Mouse (Mus musculus) right cerebral cortex, adult 18-20 months (tissue): ENCODE measurements around the gene Meaf6.

Source experiments
- DNase-seq: peaks from one replicate; pipeline ENCODE4 v3.0.0; 2022; ENCODE audit warnings: mixed read lengths

Gene Meaf6

DNA sequence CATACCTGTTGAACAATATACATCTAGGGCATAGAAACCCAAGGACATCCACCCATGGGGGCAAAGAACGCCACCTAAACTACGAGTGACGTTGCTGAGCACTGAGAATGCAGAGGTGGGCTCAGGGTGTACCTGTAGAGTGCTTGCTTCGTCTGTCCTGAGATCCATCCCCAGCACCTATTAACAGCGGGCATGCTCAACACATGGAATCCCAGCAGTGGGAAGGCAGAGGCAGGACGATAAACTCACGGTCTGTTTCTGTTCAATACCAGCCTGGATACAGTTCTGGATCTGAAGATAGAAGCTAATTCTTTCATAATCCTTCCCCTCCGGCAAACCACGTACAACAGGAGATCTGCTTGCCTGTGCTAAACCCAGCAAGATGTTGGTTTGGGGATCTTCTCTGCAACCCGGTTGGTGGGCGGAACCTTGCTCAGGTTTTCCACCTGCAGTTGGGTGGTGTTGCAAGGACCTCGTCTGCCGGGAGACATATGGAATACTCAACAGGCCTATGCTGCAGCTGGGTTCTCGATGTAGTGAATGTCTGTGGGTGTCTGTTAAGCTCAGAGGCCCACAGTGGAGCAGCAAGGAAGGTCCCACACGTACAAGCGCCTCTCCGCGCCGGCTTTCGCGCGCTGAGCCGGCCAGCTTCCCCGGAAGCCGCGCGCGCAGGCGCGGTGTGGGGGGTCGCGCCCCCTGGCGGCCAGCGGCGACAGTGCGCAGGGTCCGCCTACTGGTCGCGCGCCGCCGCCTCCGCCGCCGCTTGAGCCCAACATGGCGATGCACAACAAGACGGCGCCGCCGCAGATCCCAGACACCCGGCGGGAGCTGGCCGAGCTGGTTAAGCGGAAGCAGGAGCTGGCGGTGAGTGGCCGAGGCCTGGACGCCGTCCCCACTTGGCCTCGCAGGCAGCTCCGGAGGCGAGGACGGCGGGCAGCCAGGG, at the start of gene Meaf6:
Gene Meaf6, plus strand, starts transcription at position 732 of the 943 bp plus-strand sequence.
- peak; percentile 93 for DNase-seq

DNA sequence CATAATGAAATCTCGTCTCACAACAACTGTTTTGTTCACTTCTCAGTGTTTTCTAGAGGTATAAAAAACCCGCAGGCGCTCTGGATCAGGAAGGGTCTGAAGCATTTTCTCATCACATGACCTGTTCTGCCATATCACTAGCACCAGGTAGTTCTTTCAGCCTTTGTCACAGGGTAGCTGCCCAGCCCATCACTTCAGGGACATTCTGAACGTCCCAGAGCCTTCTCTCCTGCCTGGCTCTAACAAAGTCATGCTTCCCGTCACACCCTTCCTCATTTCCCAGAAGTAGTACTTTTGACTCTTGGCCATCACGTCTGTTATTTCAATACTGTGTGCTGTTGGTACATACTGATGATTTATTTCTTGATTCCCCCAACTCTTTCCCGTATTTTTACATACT, 40.5 kb upstream of the Meaf6 start:
- no peak for DNase-seq

DNA sequence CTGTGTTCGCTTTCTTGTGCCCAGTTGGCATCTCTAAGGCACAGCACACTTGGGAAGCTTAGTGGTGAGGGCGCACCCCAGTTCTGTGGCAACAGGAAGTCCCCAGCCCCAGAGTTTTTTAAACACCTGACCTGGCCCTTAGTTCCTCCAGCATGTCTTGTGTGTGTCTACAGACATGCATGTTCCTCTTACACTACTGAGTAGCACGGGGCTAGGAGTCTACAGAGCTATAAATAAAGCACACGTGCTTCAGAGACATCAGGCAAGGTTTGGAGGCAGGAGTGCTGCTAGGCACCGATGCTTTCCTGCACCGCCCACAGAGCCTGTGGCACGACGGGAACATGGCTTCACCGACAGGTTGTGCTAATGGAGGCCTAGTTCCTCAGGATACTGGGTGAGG, 29.5 kb upstream of the Meaf6 start:
- DNase-seq: peak; percentile 21

DNA sequence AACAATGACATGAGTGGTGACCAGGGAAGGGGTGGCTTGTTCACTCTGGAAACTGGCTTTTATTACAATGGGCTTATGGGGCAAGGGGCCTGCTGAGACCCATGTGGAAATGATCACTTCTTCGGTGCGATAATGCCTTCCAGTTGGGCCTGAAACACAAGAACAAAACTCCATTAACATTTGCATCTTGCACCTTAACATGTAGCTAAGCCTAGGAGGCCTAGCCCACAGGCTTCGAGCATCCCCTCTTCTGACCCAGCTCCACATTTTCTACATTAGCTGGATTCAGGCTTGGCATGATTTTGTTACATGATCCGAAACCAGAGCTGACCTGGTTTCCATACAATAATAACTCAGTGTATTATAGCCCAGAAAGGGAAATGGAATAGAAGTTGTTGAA, 28.5 kb upstream of the Meaf6 start:
- DNase-seq: no peak

DNA sequence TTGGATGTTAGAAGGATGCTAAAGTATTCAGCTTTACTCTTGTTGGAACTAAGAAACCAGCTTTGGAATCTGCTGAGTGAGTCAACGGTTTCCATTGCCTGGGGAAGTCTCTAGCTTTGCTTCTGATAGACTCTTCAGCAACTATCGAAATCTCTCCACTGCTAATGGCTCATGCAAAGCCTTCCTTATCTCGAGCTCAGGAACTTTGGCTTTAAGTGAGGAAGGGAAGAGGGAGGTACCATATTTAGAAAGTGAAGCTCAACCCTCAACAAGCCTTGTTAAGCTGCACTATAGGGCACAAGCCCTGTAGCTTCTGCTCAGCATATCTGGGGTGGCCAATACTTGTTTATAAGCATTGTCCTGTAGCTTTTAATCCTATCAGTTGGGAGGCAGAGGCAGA, 27.7 kb upstream of the Meaf6 start:
- no peak for DNase-seq

DNA sequence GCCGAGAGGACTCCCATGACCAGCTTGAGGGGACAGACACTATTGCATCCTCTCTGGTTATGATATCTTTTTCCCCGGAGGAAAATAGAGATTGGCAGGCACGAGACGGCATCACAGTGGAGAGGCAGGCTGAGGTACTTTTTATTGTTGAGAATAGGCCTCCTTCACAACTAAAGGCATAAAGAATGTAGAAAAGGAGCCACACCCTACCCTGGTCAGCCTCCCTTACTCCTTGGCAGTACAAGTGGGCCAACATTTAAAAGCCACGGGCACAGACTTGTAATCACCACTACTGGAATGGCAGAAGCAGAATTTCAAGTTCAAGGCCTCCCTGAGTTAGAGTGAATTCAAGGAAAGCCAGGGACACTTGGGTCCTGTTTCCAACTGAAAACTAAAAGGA, 26.9 kb upstream of the Meaf6 start:
- no peak for DNase-seq

DNA sequence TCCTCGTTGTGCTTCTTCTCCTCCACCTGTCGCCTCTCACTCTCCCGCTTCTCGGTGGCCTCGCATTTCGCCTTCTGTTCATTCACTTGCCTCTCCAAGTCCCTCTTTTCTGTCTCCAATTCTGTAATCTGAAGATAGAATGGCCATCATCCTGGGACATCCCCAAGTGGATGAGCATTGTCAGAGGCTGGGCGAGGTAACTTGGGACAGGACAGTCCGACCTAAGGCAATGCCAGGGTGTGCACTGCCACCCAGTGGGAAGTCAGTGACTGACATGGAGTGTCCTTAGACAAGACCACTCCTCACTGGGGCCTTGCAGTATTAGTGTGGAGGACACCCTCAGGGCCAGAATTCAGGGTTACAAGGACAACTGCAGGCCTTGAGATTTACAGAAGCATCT, 25.9 kb upstream of the Meaf6 start:
- peak; percentile 40 for DNase-seq

DNA sequence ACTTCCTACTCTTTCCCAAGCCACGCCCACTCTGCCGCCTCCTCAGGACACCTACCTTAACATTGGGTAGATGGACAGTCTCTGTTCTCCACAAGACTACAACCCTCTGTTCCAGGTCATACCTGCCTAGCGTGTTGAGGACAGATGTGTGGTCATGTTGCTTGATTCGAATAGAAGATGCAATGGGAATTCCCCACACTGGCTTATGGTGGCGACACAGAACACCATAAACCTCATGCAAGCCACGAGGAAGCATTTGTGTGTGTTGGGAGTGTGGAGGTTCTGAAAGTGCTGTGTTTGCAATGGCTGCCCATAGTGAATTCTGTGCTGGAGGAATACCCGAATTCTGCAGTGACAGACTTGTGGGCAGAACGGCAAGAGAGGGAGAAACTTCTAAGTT, 21.1 kb upstream of the Meaf6 start:
- DNase-seq: no peak

DNA sequence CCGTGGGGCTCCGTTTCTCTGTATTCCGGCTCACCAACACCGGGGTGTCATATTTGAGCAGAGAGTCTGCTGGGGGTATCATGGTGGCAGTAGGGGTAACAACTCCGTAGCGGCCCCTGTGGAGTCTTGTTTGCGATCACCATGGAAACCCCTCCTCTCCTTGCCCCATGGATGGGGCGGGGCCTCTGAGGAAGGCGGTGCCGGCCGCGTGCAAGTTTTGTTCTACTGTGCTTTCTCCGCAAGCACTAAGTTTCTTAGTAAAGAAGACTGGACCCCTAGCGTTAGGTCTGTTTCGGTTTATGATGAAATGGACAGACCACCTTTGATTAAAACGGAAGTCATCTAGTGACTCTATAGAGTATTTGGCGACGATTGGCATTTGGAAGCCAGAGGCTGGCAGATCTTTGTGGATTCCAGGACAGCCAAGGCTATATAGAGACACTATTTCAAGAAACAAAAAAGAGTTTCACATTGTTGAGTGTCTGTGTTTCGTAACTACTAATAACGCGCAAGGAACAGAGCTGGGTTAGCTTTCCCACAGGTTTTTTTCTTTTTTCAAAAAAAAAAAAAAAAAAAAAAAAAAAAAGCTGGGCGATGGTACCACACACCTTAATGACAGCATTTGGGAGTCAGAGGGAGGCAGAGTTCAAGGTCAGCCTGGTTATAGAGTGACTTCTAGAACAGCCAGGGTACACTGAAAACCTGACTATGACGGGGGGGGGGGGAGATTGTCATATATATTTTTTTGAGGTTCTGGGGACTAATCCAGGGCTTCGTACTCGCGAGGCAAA, 19.2 kb upstream of the Meaf6 start, which contains the start of gene Dnali1:
Gene Dnali1, minus strand, starts transcription at position 187 of the 791 bp plus-strand sequence.
- peak; percentile 40 for DNase-seq

DNA sequence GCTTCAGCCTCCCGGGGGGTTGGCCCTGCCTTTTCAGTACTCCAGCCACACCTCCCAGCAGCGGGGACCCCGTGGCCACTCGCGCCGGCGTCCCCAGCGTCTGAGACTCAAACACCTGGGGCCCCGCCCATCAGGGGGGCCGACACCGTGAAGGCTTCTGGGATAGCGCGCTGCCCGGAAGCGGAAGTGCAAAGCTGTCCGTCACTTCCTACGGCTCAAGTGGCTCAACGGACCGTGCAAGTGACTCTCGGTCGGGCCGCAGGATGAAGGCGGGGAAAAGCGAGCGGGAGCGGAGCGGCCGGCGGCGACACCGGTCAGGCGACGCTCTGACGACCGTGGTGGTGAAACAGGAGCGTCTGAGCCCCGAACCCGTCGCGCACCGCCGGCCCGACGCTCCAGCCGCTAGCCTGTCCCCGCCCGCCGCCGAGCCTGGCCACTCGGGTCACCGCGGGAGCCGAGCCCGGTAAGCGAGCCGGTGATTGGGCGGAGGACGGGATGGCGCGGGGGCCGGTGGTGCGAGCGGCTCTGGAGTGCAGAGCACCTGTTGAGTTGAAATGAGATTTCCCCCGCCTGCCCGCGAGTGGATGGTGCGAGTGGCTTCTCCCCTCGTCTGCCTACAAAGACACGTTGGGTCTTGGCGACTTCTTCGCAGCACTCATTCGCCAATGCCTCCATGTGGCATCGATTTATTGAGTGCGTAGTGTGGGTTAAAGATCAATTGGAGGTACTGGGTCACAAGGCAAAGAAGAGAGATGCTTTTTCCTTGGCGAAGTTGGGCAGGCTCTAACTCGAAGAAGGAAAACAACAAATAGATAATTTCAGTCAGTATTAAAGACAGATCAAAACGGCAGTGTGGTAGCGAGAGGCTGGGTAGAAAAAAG, 18.2 kb upstream of the Meaf6 start, which contains the start of gene Snip1:
Gene Snip1, plus strand, starts transcription at position 183 of the 881 bp plus-strand sequence.
- DNase-seq: peak; percentile 96

DNA sequence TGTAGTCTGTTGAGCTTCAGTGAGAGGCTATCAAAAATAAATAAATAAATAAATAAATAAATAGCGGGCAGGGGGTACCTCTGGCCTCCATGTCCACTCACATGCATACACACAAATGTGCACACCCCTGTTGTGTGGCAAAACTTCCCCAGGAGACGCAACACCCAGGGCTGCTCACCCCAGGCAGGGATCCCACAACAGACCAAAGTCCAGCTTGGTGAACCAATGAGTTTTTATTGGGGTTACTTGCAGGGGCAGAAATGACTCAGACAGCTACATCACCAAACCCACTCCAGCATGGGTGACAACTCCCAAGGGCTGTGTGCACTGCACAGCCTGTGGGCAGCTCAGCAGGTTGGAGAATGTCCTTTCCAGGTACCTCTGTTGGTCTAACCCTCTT, 7.2 kb upstream of the Meaf6 start:
- DNase-seq: no peak

DNA sequence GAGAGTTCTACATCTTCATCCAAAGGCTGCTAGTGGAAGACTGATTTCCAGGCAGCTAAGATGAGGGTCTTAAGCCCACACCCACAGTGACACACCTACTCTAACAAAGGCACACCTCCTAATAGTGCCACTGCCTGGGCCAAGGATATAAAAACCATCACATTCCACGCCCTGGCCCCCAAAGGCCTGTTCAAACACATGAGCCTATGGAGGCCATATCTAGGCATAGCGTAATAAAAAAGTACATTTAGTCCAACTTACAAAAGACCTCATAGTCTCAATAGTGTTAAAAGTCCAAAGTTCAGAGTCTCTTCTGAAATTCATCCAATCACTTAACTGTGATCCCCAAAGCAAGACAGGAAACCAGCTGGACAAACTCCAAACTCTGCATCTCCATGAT, 6.2 kb upstream of the Meaf6 start:
- DNase-seq: no peak

DNA sequence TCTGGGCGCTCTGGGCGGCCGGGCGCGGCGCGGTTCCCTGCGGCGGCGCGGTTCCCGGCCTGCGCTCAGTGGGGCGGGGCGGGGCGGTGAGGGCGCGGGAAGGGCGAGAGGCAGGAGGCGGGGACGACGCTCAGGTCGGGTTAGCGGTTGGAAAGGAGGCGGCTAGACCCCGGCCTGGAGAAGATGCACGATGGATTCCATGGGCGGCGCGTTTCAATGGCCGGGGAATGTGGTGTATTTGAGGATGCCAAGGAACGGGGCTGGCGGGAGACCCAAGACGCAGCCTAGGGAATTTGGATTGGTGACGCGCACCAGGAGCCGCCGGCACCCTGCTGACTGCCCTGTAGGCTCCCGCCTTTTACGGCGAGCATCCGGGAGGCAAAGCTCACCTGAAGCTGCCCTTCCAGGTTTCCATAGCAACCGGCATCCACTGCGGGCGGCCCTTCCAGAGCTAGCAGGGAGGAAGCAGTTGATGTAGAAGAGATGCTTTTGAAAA, 460 bp downstream of the Meaf6 start:
- DNase-seq: peak; percentile 81

DNA sequence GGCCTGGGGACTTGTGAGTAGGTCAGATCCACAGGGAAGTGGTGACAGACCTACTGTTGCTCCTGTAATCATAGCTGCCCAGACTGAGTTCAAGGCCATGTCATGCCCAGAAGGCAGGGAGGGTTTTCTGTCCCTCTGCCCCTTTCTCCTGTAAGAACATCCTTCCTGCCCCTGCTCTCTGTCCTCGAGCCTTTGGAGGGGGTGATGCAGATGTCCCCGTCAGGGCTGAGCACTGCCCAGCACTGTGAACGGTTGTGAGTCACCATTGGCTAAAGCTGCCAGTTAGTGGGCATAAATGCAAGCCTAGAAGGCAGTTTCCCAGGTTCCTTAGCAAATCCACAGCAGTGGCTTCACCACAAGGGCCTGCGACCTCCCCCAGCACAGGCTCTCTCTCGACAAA, 8.1 kb downstream of the Meaf6 start:
- DNase-seq: no peak

DNA sequence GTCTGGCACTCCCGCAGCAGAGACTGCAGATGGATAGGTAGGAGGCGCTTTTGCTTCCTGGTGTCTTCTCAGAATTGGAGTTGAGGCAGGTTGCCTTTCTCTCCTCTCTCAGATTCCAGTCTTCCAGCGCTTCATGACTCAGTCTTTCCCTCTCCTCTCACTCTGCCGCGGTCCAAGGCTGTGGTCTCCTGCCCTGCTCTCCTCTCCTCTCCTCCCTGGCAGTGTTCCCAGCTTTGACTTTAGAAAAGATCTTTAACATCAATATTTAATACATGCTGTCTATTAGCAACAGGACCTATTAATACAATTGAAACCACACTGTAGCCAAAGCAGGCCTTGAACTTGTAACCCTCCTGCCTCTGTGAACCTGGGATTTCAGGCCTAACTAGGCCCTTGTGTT, 11.1 kb downstream of the Meaf6 start:
- DNase-seq: no peak

DNA sequence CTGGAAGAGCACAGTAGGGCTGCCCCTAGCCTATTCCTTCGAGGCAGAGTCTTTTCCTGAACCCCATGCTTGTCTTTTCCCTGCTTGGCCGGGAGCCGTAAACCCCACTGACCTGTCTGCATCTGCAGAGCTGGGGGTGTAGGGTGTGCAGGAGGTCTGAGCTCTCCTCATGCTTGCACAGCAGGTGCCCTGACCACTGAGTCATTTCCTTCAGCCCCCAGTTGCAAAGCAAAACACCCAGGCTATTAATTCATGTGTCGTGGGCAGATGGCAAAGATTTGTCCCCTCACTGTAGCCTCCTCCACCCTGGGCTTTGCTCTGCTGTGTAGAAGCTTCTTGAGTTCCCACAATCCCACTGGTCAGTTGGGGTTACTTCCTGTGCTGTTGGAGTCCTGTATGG, 12.5 kb downstream of the Meaf6 start:
- no peak for DNase-seq

DNA sequence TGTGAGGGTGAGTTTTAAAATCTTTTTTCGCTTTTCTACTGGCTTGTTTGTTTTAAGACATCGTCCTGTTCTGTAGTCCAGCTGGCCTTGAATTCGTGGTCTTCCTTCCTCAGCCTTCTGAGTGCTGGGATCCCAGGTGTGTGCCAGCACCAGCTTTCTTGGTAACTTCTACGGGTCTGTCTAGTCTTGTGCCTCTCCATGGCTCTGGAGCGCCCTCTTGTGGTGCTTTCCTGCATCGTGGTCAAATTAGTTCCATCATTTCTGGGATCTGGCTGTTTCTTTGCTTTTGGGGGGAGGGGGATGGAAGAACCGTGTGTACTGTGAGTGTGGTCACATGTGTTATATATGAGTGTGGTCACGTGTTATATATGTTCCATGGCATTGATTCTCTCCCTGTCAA, 14.5 kb downstream of the Meaf6 start:
- DNase-seq: peak; percentile 73

DNA sequence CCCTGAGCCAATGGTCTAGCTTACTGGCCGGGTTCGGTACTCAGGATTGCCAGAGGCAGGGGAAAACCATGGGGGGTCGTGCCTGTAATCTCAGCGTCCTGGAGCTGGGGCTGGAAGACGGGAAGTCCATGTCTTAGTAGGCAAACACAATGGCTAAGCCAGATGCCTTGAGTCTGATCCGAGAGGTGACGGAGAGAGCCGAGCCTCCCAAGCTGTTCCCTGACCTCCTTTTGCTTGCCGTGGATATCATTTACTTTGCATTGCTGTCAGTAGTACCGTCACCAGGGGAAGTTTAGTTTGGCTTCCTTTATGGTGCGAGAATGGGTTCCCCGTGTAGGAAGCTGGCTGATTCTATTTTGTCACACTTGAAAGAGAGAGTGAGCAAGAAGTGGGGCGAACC, 16.4 kb downstream of the Meaf6 start:
- no peak for DNase-seq

DNA sequence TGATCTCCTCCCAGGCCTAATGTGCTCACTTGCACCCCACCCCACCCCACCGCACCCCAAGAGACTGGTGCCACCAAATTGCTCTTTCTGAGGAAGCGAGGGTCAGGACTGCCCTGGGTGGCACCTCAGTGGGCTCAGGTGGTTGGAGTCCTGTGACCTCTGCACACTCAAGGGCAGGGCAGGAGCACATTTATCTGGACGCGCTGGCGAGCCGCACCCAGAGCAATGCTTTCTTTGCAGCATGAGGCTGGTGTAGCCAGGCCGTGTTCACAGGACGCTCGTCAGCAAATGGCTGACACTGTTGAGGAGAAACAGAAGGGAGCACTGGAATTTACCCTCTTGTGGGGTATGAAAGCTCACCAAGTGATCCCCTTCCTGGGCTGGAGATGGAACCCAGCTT, 20.4 kb downstream of the Meaf6 start:
- no peak for DNase-seq

DNA sequence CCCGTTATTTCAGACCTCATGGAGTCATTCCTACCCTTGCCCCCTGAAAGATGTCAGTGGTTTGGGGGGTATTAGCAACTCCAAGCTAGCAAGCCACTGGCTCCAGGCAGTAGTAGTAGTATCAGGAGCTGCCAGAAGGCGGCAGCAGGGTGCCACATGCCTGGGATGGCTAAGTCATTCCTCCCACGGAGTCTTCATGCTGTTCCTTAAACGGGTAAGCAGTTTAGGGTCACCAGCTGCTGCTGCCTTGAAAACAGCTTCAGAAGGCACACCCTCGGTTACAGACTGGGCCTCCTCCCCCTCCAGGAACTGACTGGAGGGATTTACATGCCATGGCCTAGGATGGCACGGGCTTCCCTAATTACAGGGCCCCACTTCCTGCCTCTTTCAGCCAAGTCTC, 29.7 kb downstream of the Meaf6 start:
- DNase-seq: peak; percentile 89

DNA sequence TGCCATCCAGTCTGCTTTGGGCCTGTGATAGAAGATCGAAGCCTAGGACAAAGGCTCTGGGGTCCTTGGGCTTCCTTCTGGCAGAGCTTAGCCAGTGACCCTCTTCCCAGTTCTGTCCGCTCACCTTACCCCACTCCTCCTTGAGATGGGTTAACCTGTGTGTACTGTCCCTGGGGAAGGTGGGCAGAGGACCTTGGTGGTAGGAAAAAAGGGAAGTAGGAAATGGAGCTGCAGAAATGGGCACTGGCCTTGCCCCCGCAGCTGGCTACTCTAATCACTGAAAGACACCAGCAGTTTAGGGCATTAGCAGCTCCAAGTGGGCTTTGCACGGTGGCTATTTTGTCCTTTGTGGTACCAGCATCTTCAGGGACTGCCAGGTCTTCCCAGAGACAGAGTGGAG, 30.1 kb downstream of the Meaf6 start:
- no peak for DNase-seq

DNA sequence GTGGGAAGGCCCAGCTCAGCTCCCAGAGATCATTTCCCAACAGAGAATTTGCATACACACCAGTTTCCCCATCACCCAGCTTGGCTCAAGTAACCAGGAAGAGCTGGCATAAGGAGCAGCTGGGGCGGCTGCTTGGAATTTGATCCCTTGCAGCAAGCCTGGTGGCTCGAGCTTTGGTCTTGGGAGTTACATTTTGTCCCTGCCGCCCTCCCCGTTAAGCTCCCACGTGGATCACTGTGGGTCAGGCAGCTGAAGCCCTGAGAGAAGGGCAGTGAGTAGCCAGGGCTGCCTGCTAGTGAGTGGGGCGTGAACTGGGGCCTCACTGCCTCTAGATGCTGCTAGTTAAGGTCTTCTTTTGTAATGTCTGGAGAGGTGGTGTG, 30.8 kb downstream of the Meaf6 start:
- peak; percentile 53 for DNase-seq
